Mouse (Mus musculus) limb, embryonic 11.5 days (tissue): Measurements from ENCODE around the gene Pjvk. TPM values are rescaled to one million over a fixed set of nuclear protein-coding genes. Genes with fewer than 3 reads are reported as not detected.
A peak's percentile ranks its signal among the peaks of the same experiment; 100 is the strongest.

Experiments
- ATAC-seq: fragments of 200-750 bp; cut with Nextera tagmentation; 2 replicates; pipeline ENCODE4 v1.8.0; 2017; ENCODE audit warnings: low read depth; ENCODE audit not compliant: insufficient number of reproducible peaks, low FRiP score, low TSS enrichment
- DNase-seq: peaks from one replicate; pipeline ENCODE4 v3.0.0-alpha.2; 2015; ENCODE audit warnings: low spot score
- H3K27ac ChIP-seq: fragments of 300-500 bp; sonication (generic); replicated peaks from 2 replicates; pipeline ENCODE4 v1.5.1; 2014; ENCODE audit warnings: low read depth, mild to moderate bottlenecking, low read length
- H3K27me3 ChIP-seq: fragments of 300-500 bp; sonication (generic); 2 replicates; pipeline ENCODE4 v1.6.1; 2014; ENCODE audit warnings: mild to moderate bottlenecking, low read length, mixed read lengths; ENCODE audit not compliant: control insufficient read depth, insufficient read depth
- H3K36me3 ChIP-seq: fragments of 300-500 bp; sonication (generic); 2 replicates; pipeline ENCODE4 v1.6.1; 2014; ENCODE audit warnings: mild to moderate bottlenecking, low read length, moderate library complexity, mixed read lengths; ENCODE audit not compliant: control insufficient read depth, insufficient read depth
- H3K4me1 ChIP-seq: fragments of 300-500 bp; sonication (generic); 2 replicates; pipeline ENCODE4 v1.6.1; 2014; ENCODE audit warnings: low read length, mixed read lengths; ENCODE audit not compliant: control insufficient read depth, insufficient read depth
- H3K4me2 ChIP-seq: fragments of 300-500 bp; sonication (generic); 2 replicates; pipeline ENCODE4 v1.6.1; 2014; ENCODE audit warnings: low read depth, mild to moderate bottlenecking, moderate library complexity; ENCODE audit not compliant: severe bottlenecking
- H3K4me3 ChIP-seq: fragments of 300-500 bp; sonication (generic); 2 replicates; pipeline ENCODE4 v1.5.1; 2014; ENCODE audit warnings: low read depth, low read length
- H3K9ac ChIP-seq: fragments of 300-500 bp; sonication (generic); 2 replicates; pipeline ENCODE4 v1.6.1; 2014; ENCODE audit warnings: mild to moderate bottlenecking, low read length
- H3K9me3 ChIP-seq: fragments of 300-500 bp; sonication (generic); 2 replicates; pipeline ENCODE4 v1.6.1; 2016; ENCODE audit warnings: low read length; ENCODE audit not compliant: control insufficient read depth
- WGBS: fragments of 180-500 bp; shearing (Covaris S2); extraction: QIAGEN DNeasy Blood & Tissue Kit; methylation state at CpG from one replicate; pipeline ENCODE4 v1.1.7; 2014; 5-methylcytosine and 5-hydroxymethylcytosine counted together
- polyA plus RNA-seq: library from polyadenylated mRNA; unstranded; fragments of >200 nt; fragmentation: Nextera tagmentation; extraction: Ambion mirVana; gene quantifications from 2 replicates; pipeline ENCODE4 v1.2.1, GENCODE M21; 2014

Gene Pjvk
- polyA plus RNA-seq, 1 experiment from 2014 or later: 0.48 TPM

DNA sequence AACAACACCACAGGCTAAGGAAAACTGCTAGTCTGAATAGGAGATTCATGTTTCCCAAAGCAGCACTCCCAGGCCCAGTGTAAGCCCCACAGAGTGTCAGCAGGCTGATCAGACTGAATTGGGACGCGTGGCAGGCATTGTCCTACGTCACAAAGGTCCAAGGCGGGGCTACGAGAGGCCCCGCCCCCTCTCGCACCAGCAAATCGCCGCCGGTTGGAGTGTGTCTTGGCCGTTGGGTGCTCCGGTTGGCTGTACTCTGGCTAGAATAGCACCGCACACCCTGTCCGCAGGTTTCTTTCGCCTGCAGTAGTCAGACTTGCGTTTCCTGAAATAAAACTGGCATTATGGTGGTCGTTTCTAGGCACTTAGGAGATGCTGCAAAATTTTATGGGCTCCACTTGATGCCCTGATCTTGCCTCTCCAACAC lies 24.7 kb downstream of the Pjvk start, which contains the start of gene Fkbp7:
Gene Fkbp7, minus strand, starts transcription at position 151 of the 427 bp plus-strand sequence.
- peak within 1 kb of the TSS; percentile 45 for H3K4me3 ChIP-seq
- peak within 1 kb of the TSS; percentile 64 for H3K9ac ChIP-seq
- H3K27ac ChIP-seq: no peak within 1 kb of the TSS; the same call in 1 of the 2 replicates
- peaks cover 13% of the 10 kb centered on the region for H3K4me1 ChIP-seq
- H3K36me3 ChIP-seq: no peaks in the 10 kb centered on the region
- peak; percentile 88 for ATAC-seq
- peak within 1 kb of the TSS; percentile 67 for H3K4me2 ChIP-seq
- no peaks in the 10 kb centered on the region for H3K27me3 ChIP-seq
- WGBS: 1% methylated on average over 17 of the region's 17 CpGs
- H3K9me3 ChIP-seq: no peaks in the 10 kb centered on the region
- DNase-seq: peak; percentile 96

DNA sequence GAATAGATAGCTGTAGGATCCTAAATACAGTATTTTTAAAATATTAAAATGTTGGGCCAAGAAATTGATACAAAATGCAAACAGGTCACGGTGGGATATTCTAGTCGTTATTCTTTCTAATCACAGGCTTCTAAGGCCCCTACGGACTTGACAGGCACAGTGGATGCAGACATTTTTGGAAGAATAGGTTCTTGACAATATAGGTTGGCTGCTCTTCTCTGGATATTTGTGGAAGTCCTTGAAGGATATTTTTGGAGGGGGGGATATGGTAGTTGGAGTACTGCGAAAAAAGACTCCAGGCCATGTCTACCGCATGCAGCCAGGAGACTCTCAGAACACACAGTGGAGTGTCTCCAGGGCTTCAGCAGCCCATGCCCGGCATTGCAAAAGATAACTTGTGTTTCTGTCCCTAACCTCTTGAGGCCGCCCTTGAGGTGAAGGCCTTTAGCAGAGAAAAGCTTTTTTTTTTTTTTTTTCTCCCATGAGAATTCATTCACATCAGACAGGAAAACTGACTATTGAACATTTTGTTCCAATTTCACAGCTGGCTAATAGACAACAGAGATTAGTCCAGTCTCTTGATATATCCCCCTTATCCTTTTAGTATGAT lies 25.3 kb downstream of the Pjvk start:
- Histone ChIP-seq H3K4me3 (no peak overlapping the region), H3K9me3 (no peaks in the 10 kb centered on the region), H3K9ac (no peak overlapping the region), H3K4me2 (peak overlapping the region; percentile 67; the same call in 1 of the 2 replicates), H3K27ac (no peak overlapping the region), H3K4me1 (peaks cover 13% of the 10 kb centered on the region), H3K27me3 (no peaks in the 10 kb centered on the region), H3K36me3 (no peaks in the 10 kb centered on the region)
- ATAC-seq (no peak), DNase-seq (peak; percentile 53)
- 45% methylated on average over 7 of the region's 7 CpGs for WGBS

DNA sequence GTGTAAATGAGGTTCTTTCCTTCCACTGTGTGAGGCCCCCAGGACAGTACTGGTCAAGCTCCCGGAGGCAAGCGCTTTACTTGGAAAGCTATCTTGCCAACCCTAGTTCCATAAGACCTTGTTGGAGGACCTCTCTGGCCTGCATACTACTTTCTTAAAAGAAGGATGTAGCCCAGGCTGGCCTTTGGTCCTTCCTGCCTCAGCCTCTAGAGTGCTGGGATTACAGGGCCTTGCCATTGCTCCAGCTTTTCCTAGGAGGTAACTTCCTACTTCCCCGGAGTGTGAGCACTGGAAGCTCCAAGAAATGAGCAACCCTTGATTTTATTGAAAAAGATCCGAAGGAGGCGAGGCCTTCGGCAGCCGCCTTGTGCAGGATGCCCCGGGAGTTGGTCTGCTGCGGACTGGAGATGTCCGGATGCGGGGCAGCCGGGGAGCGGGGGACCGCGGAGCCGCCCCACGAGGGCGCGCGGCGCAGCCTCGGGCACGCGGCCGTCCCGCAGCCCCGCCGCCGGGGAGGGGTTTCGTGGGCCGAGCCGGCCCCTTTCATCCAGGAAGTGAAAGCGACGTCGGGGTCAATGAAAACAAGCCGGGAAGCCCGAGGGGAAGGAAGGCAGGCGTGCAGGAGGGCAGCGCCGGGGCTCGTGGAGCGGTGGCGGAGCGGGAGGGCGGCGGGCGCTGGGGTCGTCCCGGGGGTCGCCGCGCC lies 26.6 kb downstream of the Pjvk start, which contains the start of gene Plekha3:
Gene Plekha3, plus strand, starts transcription at position 557 of the 703 bp plus-strand sequence.
- H3K27me3 ChIP-seq: no peaks in the 10 kb centered on the region
- H3K4me3 ChIP-seq: peak within 1 kb of the TSS; percentile 75
- H3K9me3 ChIP-seq: no peaks in the 10 kb centered on the region
- H3K4me1 ChIP-seq: peaks cover 13% of the 10 kb centered on the region
- no peaks in the 10 kb centered on the region for H3K36me3 ChIP-seq
- 5% methylated on average over 41 of the region's 52 CpGs for WGBS
- H3K9ac ChIP-seq: peak within 1 kb of the TSS; percentile 87
- H3K27ac ChIP-seq: peak within 1 kb of the TSS; percentile 76
- ATAC-seq (peak; percentile 55; the same call in 1 of the 2 replicates), DNase-seq (peak; percentile 85)
- peak within 1 kb of the TSS; percentile 64 for H3K4me2 ChIP-seq

DNA sequence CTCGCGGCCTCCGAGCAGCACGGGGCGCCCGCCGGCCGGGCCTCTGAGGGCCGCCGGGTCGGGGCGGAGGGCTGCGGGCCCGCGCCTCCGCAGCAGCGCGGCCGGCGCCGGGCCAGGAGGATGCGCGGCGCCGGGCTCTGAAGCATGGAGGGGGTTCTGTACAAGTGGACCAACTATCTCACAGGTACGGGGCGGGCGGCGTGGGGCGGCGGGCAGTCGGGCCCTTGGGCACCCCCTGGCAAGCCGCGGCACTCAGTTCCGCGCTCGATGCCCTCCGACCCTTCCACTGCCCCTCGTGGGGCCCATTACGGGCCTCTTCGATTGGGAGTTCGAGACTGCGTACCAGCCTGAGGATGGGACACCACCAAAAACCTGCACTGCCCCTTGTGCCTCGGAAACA lies 27.2 kb downstream of the Pjvk start:
- Histone ChIP-seq H3K4me2 (peak overlapping the region; percentile 64), H3K9me3 (no peaks in the 10 kb centered on the region), H3K36me3 (no peaks in the 10 kb centered on the region), H3K27me3 (no peaks in the 10 kb centered on the region), H3K4me3 (peak overlapping the region; percentile 75), H3K4me1 (peaks cover 13% of the 10 kb centered on the region), H3K27ac (peak overlapping the region; percentile 76), H3K9ac (peak overlapping the region; percentile 87)
- peak; percentile 62; the same call in 1 of the 2 replicates for ATAC-seq
- WGBS: 2% methylated on average over 22 of the region's 44 CpGs
- DNase-seq: peak; percentile 74

DNA sequence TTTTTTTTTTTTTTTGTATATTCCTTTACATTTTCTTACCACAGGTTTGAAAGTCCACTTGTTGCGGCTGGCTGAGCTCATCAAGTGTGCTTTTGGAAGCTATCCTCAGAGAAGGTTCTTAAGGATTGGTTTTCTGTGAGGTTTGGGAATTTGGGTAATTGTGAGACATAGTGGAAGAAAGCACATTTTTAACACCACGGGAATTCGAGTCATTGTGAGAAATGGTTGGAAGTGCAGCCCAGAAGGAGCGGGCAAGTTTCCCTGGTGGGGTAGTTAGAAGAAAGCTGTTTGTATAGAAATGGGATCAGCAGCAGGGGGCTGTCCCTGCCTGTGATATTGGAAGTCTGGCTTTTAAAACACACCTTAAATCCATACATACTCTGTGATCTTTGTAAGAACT lies 27.7 kb downstream of the Pjvk start:
- H3K4me2 ChIP-seq: peak overlapping the region; percentile 64
- no peak overlapping the region for H3K27ac ChIP-seq
- 11% methylated on average over 4 of the region's 4 CpGs for WGBS
- H3K27me3 ChIP-seq: no peaks in the 10 kb centered on the region
- H3K9me3 ChIP-seq: no peaks in the 10 kb centered on the region
- peak overlapping the region; percentile 87 for H3K9ac ChIP-seq
- no peak for ATAC-seq
- H3K4me3 ChIP-seq: peak overlapping the region; percentile 75
- H3K36me3 ChIP-seq: no peaks in the 10 kb centered on the region
- DNase-seq: peak; percentile 41
- H3K4me1 ChIP-seq: peaks cover 13% of the 10 kb centered on the region

DNA sequence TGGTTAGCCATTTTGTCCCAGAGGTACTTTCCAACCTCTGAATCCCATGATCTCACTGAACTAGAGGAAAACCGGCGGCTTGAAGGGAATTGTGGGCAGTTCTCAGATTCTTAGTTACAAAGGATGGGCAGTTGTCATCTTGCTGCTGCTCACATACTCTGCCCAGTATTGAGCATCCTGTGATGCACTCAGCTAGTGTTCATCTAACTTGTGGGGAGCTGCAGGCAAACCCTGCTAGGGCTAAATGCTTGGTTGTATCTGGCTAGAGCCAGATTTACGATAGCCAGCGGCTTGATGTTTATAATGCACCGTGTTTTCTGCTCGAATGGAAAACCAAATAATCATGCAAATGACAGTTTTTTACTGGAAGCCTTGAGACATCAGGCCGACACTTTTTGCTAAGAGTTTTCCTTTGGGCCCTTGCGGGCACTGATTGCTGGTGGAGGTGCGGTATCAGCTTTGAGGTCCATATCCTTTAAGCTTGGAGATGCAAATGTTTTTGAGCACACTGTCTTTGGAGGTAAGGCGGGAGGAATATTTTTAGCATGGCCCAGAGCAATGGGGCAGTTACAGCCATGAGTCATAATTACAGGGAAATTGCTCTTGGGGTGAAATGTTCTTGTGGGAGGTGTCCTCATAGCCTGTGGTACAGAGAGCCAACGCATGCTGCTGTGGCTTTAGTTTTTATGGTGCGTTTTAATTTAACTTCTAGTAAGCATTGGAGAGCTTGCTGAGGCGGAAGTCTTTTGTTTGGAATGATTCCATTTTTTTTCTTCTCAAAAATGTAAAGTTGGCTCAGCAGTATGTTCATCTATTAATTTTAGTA lies 28.3 kb downstream of the Pjvk start:
- Histone ChIP-seq H3K4me3 (peak overlapping the region; percentile 75), H3K9ac (no peak overlapping the region), H3K27ac (no peak overlapping the region), H3K4me1 (peaks cover 12% of the 10 kb centered on the region), H3K9me3 (no peaks in the 10 kb centered on the region), H3K4me2 (peak overlapping the region; percentile 64), H3K36me3 (no peaks in the 10 kb centered on the region), H3K27me3 (no peaks in the 10 kb centered on the region)
- WGBS: 59% methylated on average over 13 of the region's 13 CpGs
- DNase-seq (no peak), ATAC-seq (no peak)

DNA sequence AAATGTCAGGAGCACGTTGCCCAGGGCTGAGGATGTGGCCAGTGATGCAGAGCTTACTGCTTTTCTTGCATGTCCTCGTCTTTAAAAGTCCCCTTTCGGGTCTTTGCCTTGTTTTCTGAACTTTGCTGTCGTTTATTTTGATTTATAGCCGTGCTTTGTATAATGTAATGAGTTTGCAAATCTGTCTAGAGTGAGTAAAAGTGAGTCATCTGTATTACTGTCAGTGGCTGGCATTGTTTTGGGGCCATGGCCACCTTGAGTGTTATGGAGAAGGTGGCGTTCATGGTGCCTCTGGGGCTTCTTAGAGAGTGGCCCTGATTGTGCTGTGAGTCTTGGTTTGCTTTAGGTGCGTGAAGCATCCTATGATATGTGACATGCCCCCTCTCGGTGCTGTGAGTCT lies 34.0 kb downstream of the Pjvk start:
- 87% methylated on average over 8 of the region's 8 CpGs for WGBS
- ATAC-seq: no peak
- no peak overlapping the region for H3K27ac ChIP-seq
- DNase-seq: no peak
- H3K4me2 ChIP-seq: no peak overlapping the region
- H3K4me1 ChIP-seq: no peaks in the 10 kb centered on the region
- H3K9me3 ChIP-seq: no peaks in the 10 kb centered on the region
- no peaks in the 10 kb centered on the region for H3K27me3 ChIP-seq
- H3K9ac ChIP-seq: no peak overlapping the region
- no peak overlapping the region for H3K4me3 ChIP-seq
- peaks cover 11% of the 10 kb centered on the region for H3K36me3 ChIP-seq

DNA sequence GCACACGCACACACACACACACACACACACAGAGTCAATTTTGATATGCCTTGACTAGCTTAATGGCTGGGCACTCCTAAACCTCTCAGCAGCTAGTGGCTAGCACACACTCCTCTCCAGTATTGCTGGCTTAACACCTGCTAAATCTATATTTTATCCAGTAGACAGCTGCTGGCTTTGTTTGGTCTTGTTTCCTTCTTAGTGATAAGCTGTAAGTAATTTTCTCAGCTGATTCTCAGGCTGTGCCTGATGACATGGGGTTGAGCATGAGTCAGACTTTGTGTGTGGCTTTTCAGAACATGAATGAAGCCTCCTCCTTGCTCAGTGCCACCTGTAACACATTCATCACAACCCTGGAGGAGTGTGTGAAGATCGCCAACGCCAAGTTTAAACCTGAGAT lies 38.7 kb downstream of the Pjvk start:
- no peaks in the 10 kb centered on the region for H3K4me1 ChIP-seq
- H3K9me3 ChIP-seq: no peaks in the 10 kb centered on the region
- DNase-seq (no peak), ATAC-seq (no peak)
- peaks cover 15% of the 10 kb centered on the region for H3K36me3 ChIP-seq
- H3K4me3 ChIP-seq: no peak overlapping the region
- WGBS: 95% methylated on average over 3 of the region's 3 CpGs
- no peaks in the 10 kb centered on the region for H3K27me3 ChIP-seq
- H3K4me2 ChIP-seq: no peak overlapping the region
- H3K27ac ChIP-seq: no peak overlapping the region
- no peak overlapping the region for H3K9ac ChIP-seq
